Mouse (Mus musculus): Measurements from ENCODE around the gene Gm1043. TPM values are rescaled to one million over a fixed set of nuclear protein-coding genes. Genes with fewer than 3 reads are reported as not detected.

The Gm1043 gene
- polyA plus RNA-seq, 1 experiment from 2014 or later = 0.03 TPM

DNA sequence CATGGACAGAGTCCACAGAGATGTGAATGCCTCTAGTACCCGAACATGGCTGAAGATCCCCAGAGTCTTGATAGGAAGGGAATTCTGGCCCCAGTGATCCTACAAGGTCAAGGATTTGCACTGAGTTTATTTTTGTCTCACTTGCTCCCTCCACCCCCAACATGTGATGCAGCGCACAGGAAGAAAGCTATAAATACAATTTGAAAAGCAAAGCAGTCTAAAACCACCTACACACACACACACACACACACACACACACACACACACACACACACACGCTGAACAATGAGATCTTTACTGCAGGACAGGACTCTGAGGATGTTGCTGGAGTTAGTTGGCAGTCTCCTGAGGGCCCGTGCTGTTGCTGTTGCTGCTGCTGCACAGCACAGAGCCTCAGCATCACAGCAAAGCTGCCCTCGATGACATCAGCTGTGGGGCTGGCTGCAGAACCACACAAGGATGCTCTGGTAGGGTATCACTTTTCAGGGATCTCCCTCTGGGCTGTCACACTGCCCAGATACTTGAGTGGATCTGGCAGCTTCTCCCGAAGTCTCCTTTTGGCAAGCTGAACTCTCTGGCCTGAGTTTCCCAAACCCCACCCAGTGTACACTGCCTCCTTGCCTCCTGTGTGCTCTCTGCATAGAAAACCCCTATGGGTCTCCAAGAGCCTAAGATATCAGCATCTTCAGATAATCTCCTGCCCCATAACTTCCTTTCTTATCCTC lies 142.9 kb downstream of the Gm1043 start:
- no peaks in the 10 kb centered on the region for H3K36me3 ChIP-seq (ENCODE audit: control insufficient read depth, insufficient read depth, low read length)
- 46% methylated on average over 6 of the region's 6 CpGs for WGBS
- no peak overlapping the region for H3K27ac ChIP-seq (replicated peaks; ENCODE audit: low read depth, low read length)
- H3K4me1 ChIP-seq (ENCODE audit: control insufficient read depth, insufficient read depth, low read length) = no peaks in the 10 kb centered on the region
- DNase-seq (ENCODE audit: low spot score) (no peak), ATAC-seq (ENCODE audit: low read depth) (no peak)
- no peak overlapping the region for H3K9ac ChIP-seq (ENCODE audit: low read depth, low read length)
- H3K4me3 ChIP-seq (ENCODE audit: low read depth, low read length) = no peak overlapping the region
- no peak overlapping the region for H3K4me2 ChIP-seq (ENCODE audit: low read depth, low read length)
- H3K27me3 ChIP-seq (replicated peaks; ENCODE audit: control insufficient read depth, insufficient read depth, low read length) = no peaks in the 10 kb centered on the region
- no peaks in the 10 kb centered on the region for H3K9me3 ChIP-seq (ENCODE audit: control insufficient read depth, low read length)

DNA sequence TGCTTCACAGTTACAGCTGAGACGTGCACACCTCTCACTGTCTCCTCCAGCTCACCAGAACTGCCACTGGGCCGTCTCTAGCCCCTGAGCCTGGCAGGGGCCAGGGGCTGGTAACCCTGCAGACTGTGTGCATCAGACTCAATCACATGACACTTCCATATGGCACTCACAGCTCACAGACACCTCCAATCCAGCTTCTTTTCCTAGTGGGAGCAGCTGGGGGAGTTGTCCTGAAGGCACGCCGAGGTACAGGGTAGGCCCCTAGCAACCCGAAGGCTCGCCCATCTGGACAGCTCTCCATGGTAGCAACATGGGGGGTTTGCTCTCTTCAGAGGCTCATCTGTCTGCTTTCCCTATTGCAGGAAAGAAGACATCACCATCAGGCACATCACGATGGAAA lies 143.7 kb downstream of the Gm1043 start:
- Histone ChIP-seq H3K4me3 (ENCODE audit: low read depth, low read length) (no peak overlapping the region), H3K9me3 (ENCODE audit: control insufficient read depth, low read length) (no peaks in the 10 kb centered on the region), H3K36me3 (ENCODE audit: control insufficient read depth, insufficient read depth, low read length) (no peaks in the 10 kb centered on the region), H3K4me1 (ENCODE audit: control insufficient read depth, insufficient read depth, low read length) (no peaks in the 10 kb centered on the region), H3K4me2 (ENCODE audit: low read depth, low read length) (no peak overlapping the region), H3K27ac (replicated peaks; ENCODE audit: low read depth, low read length) (no peak overlapping the region), H3K27me3 (replicated peaks; ENCODE audit: control insufficient read depth, insufficient read depth, low read length) (no peaks in the 10 kb centered on the region), H3K9ac (ENCODE audit: low read depth, low read length) (no peak overlapping the region)
- no peak for ATAC-seq (ENCODE audit: low read depth)
- DNase-seq (ENCODE audit: low spot score) = no peak
- 61% methylated on average over 7 of the region's 7 CpGs for whole genome bisulfite sequencing

DNA sequence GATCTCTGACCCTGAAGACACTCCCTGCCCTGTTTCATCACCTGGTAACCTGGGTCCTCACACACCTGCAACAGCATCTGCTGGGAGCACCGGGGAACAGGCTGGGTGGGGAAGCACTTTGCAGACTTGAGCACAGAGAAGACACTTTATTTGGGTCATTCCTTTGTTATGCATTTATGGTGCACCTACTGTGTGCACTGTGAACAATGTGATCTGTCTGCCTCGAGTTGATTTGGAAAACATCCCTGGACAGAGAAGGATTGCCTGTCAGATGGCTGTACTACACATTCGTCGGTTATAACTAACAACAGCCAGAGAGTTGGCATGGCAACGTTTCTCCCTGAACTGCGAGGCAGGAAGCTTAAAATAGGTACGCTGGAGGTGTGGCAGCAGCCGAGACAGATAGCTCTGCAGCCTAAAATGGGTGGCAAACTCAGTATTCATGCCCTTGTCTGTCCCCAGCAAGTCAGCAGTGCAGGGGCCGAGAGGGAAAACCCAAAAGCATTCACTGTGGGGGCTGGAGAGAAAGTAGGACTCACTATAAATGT lies 147.9 kb downstream of the Gm1043 start:
- Histone ChIP-seq H3K9ac (ENCODE audit: low read depth, low read length) (no peak overlapping the region), H3K4me2 (ENCODE audit: low read depth, low read length) (no peak overlapping the region), H3K27me3 (replicated peaks; ENCODE audit: control insufficient read depth, insufficient read depth, low read length) (no peaks in the 10 kb centered on the region), H3K36me3 (ENCODE audit: control insufficient read depth, insufficient read depth, low read length) (no peaks in the 10 kb centered on the region), H3K27ac (replicated peaks; ENCODE audit: low read depth, low read length) (no peak overlapping the region), H3K9me3 (ENCODE audit: control insufficient read depth, low read length) (no peaks in the 10 kb centered on the region), H3K4me1 (ENCODE audit: control insufficient read depth, insufficient read depth, low read length) (no peaks in the 10 kb centered on the region), H3K4me3 (ENCODE audit: low read depth, low read length) (no peak overlapping the region)
- WGBS = 46% methylated on average over 9 of the region's 9 CpGs
- ATAC-seq (ENCODE audit: low read depth) (no peak), DNase-seq (ENCODE audit: low spot score) (no peak)

DNA sequence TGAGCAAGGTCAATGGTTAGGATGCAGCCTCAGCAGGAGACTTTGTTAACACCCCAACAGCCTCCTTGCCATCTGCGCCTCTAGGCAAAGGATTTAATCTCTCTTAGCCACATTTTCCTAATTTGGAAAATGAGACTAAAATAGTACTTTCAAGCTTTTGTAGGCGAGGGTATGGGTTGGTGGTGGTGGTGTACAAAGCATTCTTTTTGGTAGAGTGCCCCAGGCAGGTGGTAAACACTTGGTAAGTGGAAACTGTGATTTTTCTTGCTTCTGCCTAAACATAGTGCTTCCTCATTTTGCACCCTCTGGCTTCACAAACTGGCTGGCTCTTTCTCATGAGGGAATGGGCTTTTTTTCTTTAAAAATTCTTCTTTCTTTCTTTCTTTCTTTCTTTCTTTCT lies 153.5 kb downstream of the Gm1043 start:
- H3K27ac ChIP-seq (replicated peaks; ENCODE audit: low read depth, low read length) = no peak overlapping the region
- H3K4me3 ChIP-seq (ENCODE audit: low read depth, low read length) = no peak overlapping the region
- DNase-seq (ENCODE audit: low spot score) (no peak), ATAC-seq (ENCODE audit: low read depth) (no peak)
- no peaks in the 10 kb centered on the region for H3K9me3 ChIP-seq (ENCODE audit: control insufficient read depth, low read length)
- H3K27me3 ChIP-seq (replicated peaks; ENCODE audit: control insufficient read depth, insufficient read depth, low read length) = peaks cover 38% of the 10 kb centered on the region
- 23% methylated on average over 2 of the region's 2 CpGs for WGBS
- H3K4me2 ChIP-seq (ENCODE audit: low read depth, low read length) = no peak overlapping the region
- peaks cover 9% of the 10 kb centered on the region for H3K4me1 ChIP-seq (ENCODE audit: control insufficient read depth, insufficient read depth, low read length)
- H3K9ac ChIP-seq (ENCODE audit: low read depth, low read length) = no peak overlapping the region
- H3K36me3 ChIP-seq (ENCODE audit: control insufficient read depth, insufficient read depth, low read length) = no peaks in the 10 kb centered on the region

DNA sequence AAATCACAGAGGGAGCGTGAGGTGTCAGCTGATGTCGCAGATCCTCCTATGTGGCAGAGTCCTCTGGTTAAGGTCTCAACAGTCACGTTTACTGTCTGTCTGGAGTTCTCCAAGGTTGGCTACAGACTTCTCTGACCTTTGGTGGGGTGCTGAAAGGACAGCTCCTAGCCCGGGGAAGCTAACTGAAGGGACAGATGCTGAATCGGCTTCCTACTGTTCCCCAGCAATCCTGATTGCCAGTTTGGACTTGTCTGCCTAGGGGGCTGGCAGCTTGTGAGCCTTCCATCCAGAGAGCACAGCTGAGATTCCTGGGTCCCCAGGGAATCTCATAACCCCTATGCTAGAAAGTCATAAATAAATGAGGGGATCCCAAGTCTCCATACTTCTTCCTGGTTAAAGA lies 155.4 kb downstream of the Gm1043 start:
- 2% methylated on average over 5 of the region's 5 CpGs for WGBS
- peaks cover 57% of the 10 kb centered on the region for H3K27me3 ChIP-seq (replicated peaks; ENCODE audit: control insufficient read depth, insufficient read depth, low read length)
- H3K36me3 ChIP-seq (ENCODE audit: control insufficient read depth, insufficient read depth, low read length) = no peaks in the 10 kb centered on the region

DNA sequence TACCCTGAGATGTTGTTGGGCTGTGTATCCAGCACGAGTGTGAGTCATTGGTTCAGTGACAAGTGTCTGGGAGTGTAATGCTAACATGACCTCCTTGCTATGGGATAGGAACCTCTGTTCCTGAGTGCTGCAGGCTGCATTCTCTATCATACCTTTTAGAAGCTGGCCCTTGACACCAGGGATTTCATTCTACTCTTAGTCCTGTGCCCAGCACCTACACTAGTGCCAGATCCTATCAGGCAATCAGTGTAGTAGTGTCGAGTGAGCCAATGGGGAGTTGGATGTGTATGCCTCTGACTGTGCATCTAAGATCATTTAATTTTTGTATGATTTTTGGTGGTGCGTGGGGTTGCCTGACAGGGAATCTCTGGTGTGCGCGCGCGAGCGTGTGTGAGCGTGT lies 156.1 kb downstream of the Gm1043 start:
- ATAC-seq (ENCODE audit: low read depth) = no peak
- H3K9ac ChIP-seq (ENCODE audit: low read depth, low read length) = no peak overlapping the region
- no peaks in the 10 kb centered on the region for H3K36me3 ChIP-seq (ENCODE audit: control insufficient read depth, insufficient read depth, low read length)
- H3K27me3 ChIP-seq (replicated peaks; ENCODE audit: control insufficient read depth, insufficient read depth, low read length) = peaks cover 63% of the 10 kb centered on the region
- 9% methylated on average over 9 of the region's 9 CpGs for WGBS
- peak overlapping the region; percentile 66 for H3K4me2 ChIP-seq (ENCODE audit: low read depth, low read length)
- H3K27ac ChIP-seq (replicated peaks; ENCODE audit: low read depth, low read length) = no peak overlapping the region
- no peak for DNase-seq (ENCODE audit: low spot score)
- peak overlapping the region; percentile 41 for H3K4me3 ChIP-seq (ENCODE audit: low read depth, low read length)
- H3K9me3 ChIP-seq (ENCODE audit: control insufficient read depth, low read length) = no peaks in the 10 kb centered on the region
- peaks cover 16% of the 10 kb centered on the region for H3K4me1 ChIP-seq (ENCODE audit: control insufficient read depth, insufficient read depth, low read length)

More for the DNA sequence above, 155.4 kb downstream of the Gm1043 start:
- H3K9ac ChIP-seq (ENCODE audit: low read depth, low read length) = no peak overlapping the region
- no peak overlapping the region for H3K4me2 ChIP-seq (ENCODE audit: low read depth, low read length)
- no peaks in the 10 kb centered on the region for H3K9me3 ChIP-seq (ENCODE audit: control insufficient read depth, low read length)
- peak; percentile 65 for DNase-seq (ENCODE audit: low spot score)
- ATAC-seq (ENCODE audit: low read depth) = no peak
- H3K27ac ChIP-seq (replicated peaks; ENCODE audit: low read depth, low read length) = no peak overlapping the region
- H3K4me1 ChIP-seq (ENCODE audit: control insufficient read depth, insufficient read depth, low read length) = peaks cover 14% of the 10 kb centered on the region
- no peak overlapping the region for H3K4me3 ChIP-seq (ENCODE audit: low read depth, low read length)

DNA sequence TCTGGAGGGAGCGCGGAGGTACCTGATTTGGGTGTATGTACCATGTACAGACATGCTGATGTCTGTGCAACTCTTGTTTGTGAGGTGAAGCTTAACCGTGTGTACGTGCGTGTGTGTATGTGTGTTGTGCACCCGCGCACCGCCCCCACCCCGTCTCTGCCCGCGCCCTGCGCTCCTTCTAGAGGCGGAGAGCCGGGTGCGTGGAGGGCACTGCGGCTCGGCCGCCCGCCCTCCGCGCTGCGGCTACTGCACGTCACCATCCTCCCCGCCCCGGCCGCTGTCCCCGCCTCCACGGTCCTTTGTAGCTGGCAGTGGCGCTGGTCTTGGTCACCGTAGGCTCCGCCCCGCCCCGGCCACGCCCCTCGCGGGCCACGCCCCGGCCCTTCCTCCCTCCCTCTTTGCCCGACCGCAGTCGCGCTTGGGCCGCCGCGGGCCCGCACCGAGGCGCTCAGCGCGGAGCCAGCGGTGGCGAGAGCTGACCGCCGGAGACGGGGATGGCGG lies 156.5 kb downstream of the Gm1043 start, which contains the start of gene Crmp1:
Gene Crmp1, plus strand, starts transcription at position 290 of the 501 bp plus-strand sequence.
- no peaks in the 10 kb centered on the region for H3K36me3 ChIP-seq (ENCODE audit: control insufficient read depth, insufficient read depth, low read length)
- WGBS = 2% methylated on average over 26 of the region's 56 CpGs
- no peak within 1 kb of the TSS for H3K27ac ChIP-seq (replicated peaks; ENCODE audit: low read depth, low read length)
- peaks cover 68% of the 10 kb centered on the region for H3K27me3 ChIP-seq (replicated peaks; ENCODE audit: control insufficient read depth, insufficient read depth, low read length)
- peak within 1 kb of the TSS; percentile 66 for H3K4me2 ChIP-seq (ENCODE audit: low read depth, low read length)
- no peaks in the 10 kb centered on the region for H3K9me3 ChIP-seq (ENCODE audit: control insufficient read depth, low read length)
- peak; percentile 56 for DNase-seq (ENCODE audit: low spot score)
- H3K9ac ChIP-seq (ENCODE audit: low read depth, low read length) = no peak within 1 kb of the TSS
- H3K4me1 ChIP-seq (ENCODE audit: control insufficient read depth, insufficient read depth, low read length) = peaks cover 19% of the 10 kb centered on the region
- peak; percentile 75 for ATAC-seq (ENCODE audit: low read depth)
- H3K4me3 ChIP-seq (ENCODE audit: low read depth, low read length) = peak within 1 kb of the TSS; percentile 41

DNA sequence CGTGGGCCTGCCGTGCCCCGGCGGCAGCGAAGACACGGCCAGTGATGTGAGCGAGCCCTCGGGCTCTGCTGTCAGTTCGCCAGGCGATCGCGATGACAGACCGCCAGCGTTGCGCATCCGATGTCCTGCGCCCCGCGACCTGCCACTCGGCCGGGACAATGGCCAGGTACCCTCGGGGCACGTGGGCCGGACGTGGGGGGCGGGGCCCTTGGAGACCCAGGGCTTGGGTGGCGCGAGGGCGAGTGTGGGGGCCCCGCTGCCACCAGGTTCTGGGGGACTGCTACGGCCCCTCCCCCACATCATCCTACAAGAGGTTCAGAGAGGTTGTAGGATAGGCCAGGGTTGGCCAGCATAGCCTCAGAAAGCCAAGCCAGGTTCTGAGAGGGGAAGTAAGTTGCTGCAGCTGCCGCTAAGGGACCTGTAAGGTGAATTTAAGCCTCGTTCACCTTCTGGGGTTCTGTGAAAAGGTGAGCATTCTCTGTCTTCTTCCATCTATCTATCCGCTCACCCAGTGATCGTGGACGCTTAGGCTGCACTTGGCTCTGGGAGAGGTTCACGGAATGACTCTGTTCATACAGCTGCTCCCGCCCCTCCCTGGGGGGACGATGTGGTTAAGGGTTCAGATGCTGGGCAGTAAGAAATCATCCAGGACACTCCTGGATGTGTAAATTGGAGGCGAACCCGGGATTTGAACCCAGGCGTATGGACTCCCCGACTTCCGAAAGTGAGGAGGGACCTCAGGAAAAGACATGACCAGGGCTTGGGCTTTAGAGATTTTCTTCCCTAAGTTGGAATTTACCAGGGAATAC lies 157.4 kb downstream of the Gm1043 start:
- no peak overlapping the region for H3K27ac ChIP-seq (replicated peaks; ENCODE audit: low read depth, low read length)

More for the DNA sequence above, 157.4 kb downstream of the Gm1043 start:
- DNase-seq (ENCODE audit: low spot score) (no peak), ATAC-seq (ENCODE audit: low read depth) (no peak)
- WGBS = 13% methylated on average over 31 of the region's 44 CpGs
- no peaks in the 10 kb centered on the region for H3K36me3 ChIP-seq (ENCODE audit: control insufficient read depth, insufficient read depth, low read length)
- no peaks in the 10 kb centered on the region for H3K9me3 ChIP-seq (ENCODE audit: control insufficient read depth, low read length)
- peak overlapping the region; percentile 41 for H3K4me3 ChIP-seq (ENCODE audit: low read depth, low read length)
- peak overlapping the region; percentile 66 for H3K4me2 ChIP-seq (ENCODE audit: low read depth, low read length)
- H3K9ac ChIP-seq (ENCODE audit: low read depth, low read length) = no peak overlapping the region
- H3K4me1 ChIP-seq (ENCODE audit: control insufficient read depth, insufficient read depth, low read length) = peaks cover 19% of the 10 kb centered on the region
- peaks cover 70% of the 10 kb centered on the region for H3K27me3 ChIP-seq (replicated peaks; ENCODE audit: control insufficient read depth, insufficient read depth, low read length)
